Mouse (Mus musculus): Measurements from ENCODE around the gene Cbfb.

DNA sequence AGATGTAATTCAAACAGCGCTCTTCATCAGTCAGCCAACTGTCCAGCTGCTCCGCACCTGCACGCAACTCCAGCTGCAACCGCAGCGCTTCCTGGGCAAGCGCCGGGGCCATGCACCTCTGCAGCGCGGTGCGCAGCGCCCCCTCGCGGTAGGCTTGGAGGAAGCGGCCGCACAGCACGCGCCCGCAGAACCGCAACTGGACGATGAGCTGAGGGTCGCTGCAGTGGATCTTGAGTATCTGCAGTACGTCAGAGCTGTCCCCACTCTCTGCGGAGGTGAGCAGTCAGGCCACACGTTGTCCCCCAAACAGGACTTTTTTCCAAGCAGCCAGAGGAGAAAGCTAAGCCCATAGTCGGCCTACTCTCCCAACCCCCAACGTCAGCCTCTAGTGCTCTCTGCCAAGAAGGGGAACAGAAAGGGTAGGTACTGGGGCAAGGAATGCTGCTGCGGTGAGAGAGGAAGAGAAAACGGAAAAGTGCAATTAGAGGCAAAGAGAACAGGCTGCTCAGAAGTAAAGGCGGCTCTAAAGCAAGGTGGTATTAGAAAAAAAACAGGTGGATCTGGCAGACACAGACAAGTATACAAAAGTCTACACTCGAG is 89.3 kb downstream of the Cbfb start:
- TF ChIP-seq POLR2A (IDR thresholded peaks at IDR 0.05; ENCODE audit: extremely low read depth, insufficient read depth, low read length) (no peak), CTCF (IDR thresholded peaks at IDR 0.05; ENCODE audit: low read depth, low read length) (peak; percentile 95)

Data from liver, adult 2 months (tissue).